Mouse (Mus musculus): Measurements from ENCODE around the gene Haus5.

Haus5 gene

GRCm38 (mm10) chr7:30664529-30665200 lies at the start of gene Haus5:
TSS of gene Haus5 (minus strand) at chr7:30664994.
- DNase-seq = peak; percentile 90 to 93

DNA sequence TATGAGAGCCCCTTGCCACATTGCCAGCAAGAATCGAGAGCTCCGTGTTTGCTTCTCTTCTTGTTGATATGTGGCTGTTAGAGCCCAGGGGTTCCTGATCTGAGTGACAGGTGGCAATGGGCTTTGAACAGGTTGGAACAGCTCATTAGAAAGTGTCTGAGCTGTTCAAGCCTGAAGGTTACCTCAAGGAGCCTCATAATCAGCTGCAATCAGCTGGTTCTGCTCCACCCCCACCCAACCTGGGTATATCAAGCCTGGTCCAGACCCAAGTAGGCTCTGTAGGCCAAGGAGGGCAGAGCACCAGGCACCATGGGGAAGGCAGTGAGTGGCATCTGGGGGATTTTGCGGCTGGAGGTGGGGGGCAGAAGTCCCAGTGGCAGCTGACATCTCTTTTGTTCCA lies 47.1 kb upstream of the Haus5 start, which contains the start of gene Atp4a:
Atp4a (plus strand) TSS at position 268 of the 400 bp plus-strand sequence.
- DNase-seq = no peak

- DNase-seq = no peak
Observed at GRCm38 (mm10) chr7:30707441-30707840, 42.6 kb upstream of the Haus5 start.

DNA sequence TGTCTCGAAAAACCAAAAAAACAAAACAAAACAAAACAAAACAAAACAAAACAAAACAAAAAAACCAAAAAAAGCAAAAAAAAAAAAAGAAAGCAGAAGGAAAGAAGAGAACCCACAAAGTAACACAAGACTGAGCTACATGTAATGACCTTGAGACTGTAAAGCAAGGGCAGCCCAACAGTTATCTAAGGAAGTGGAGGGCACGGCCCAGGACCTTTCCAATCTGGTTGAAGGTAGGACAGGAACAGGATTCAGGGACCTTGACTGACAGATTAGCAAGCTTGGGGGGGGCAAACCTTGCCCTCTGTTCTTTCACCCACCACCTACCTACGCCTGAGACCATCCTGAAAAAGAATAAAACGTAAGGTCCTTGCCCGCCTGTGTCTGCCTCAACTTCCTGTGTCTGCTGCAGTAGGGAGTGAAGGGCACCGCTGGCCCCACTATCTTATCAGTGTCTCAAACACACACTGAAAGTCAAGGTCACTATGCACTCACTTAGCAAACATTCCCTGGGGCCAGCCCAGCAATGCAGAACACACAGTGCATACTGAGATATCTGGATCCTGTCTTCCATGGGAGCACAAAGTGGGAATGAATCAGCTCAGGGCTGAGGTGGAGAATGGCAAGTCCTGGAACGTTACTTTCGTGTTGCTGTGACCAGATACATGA lies 41.6 kb upstream of the Haus5 start:
- no peak for DNase-seq

DNA sequence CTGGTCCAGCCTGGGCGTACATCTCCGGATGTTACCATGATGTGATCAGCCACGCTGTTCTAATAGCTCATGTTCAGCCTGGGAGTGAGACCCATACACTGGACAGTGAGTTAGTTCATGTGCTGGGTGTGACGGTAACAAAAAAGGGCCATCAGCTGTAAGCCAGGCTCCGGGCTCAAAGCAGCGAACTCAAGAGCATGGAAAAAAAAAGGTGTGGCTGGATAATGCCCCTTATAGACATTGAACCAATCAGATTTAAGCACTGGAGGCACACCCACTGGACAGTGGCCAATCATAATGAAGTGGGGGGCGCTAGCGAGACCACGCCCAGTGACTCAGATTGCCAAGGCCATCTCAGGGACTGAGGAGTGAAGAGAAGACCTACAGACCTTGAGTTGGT lies 33.8 kb upstream of the Haus5 start, which contains the start of gene 2200002J24Rik:
2200002J24Rik (plus strand) TSS at position 338 of the 400 bp plus-strand sequence.
- peak; percentile 34 to 39 for DNase-seq

DNA sequence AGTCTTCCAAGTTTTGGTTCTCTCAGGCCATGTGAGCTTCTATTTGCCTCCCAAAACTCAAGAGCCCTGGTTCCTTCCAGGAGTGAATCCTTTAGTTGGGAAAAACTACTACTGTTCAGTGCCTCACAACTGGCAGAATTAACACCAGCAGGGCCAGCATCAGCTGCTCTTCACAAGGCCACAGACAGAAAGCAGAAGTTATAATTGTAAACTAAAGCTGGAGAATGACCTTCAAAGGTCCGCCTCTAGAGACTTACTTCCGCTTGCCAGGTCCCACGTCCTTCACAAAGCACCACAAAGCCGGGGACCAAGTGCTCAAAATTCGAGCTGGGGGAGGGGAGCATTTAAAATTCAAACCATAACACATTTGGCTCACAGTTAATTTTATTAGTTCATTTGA lies 33.3 kb upstream of the Haus5 start:
- no peak for DNase-seq

DNA sequence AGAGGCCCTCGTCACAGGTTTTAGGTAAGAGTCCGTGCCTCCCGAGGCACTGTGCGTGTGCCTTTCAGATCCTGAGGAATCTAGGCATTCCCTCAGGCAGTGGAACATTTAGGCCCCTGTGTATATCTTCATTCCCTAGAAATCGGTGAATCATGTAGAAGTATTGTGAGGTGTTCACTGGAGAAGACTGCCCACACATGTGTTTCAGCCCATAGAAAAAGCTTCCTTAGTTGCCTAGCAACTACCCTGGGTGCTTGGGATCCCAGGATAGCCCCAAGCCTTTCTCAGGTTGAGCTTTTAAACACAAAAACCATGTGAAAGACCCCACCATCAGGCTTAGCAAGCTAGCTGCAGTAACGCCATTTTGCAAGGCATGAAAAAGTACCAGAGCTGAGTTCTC lies 23.5 kb upstream of the Haus5 start:
- DNase-seq = no peak

DNA sequence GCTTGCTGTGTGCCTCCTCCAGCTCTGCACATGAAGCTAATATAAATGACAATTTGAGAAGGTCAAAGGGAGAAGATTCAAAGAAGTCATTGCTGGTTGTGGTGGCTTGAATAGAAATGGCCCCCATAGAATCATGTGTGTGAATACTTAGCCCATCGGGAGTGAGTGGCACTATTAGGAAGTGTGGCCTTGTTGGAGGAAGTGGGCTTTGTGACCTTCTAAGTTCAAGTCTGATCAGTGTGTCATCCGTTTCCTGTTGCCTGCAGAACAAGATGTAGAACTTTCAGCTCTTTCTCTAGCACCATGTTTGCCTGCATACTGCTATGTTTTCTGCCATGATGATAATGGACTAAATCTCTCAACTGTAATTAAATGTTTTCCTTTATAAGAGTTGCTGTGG lies 18.6 kb upstream of the Haus5 start:
- no peak for DNase-seq

- DNase-seq = no peak
Observed at GRCm38 (mm10) chr7:30681897-30682296, 17.1 kb upstream of the Haus5 start.

DNA sequence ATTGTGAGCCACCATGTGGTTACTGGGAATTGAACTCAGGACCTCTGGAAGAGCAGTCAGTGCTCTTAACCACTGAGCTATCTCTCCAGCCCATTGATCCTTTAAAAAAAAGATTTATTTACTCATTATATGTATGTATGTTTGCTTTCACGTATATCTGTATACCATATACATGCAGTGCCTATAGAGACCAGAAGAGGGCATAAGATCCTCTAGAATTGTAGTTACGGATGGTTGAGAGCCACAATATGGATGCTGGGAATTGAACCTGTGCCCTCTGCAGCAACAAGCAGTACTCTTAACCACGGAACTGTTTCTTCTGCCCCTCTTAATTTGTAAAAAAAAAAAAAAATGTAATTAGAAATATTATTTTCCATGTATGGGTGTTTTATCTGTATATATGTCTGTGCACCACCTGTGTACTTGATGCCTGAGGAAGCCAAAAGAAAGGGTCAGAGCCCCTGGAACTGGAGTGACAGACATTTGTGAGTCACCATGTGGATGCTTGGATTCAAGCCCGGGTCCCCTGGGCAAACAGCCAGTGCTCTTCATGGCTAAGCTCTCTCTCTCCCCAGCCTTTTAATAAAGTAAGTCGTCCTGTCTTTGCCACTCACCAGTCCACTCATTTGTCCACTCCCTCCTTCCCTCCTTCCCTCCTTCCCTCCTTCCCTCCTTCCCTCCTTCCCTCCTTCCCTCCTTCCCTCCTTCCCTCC lies 13.6 kb upstream of the Haus5 start:
- peak in 1 of 2 experiments; percentile 42 for DNase-seq

DNA sequence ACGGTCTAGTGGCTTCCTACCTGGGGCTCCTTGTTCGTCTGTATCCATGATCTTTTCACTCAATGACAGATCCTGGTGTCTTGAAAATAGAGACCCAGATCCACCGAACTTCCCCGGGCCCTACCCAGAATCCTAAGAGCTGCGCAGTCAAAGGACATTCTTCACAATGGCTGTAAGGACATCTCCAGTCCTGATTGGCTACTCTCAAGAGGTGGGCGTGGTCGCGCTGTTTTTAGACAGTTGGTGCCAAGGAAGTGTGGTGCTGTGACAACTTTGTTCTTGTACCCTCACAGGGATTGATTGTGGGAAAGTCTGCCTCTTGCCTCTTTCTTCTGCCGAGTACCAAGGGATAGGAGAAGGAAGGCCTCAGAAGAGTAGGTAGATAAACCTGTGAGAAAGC lies 6.7 kb upstream of the Haus5 start, which contains the start of gene Pmis2:
Pmis2 (minus strand) TSS at position 126 of the 400 bp plus-strand sequence.
- no peak for DNase-seq

DNA sequence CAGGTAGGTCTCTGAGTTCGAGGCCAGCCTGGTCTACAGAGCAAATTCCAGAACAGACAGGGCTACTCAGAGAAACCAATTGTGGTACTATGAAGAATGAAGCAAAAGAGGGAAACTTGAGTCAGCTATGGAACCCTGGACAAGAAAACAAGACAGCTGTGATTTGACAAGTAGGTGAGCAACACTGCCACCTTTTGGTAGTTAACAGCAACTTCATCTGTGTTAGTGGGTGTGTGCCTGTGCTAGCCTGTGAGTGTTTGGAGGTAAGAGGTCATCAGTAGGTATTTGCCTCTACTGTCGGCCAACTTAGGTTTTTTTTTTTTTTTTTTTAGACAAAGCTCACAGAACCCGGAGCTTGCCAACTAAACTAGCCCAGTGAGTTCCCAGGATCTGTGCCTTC lies 4.4 kb upstream of the Haus5 start:
- DNase-seq = no peak

- no peak for DNase-seq
Observed at GRCm38 (mm10) chr7:30665321-30665720, 527 bp upstream of the Haus5 start.

DNA sequence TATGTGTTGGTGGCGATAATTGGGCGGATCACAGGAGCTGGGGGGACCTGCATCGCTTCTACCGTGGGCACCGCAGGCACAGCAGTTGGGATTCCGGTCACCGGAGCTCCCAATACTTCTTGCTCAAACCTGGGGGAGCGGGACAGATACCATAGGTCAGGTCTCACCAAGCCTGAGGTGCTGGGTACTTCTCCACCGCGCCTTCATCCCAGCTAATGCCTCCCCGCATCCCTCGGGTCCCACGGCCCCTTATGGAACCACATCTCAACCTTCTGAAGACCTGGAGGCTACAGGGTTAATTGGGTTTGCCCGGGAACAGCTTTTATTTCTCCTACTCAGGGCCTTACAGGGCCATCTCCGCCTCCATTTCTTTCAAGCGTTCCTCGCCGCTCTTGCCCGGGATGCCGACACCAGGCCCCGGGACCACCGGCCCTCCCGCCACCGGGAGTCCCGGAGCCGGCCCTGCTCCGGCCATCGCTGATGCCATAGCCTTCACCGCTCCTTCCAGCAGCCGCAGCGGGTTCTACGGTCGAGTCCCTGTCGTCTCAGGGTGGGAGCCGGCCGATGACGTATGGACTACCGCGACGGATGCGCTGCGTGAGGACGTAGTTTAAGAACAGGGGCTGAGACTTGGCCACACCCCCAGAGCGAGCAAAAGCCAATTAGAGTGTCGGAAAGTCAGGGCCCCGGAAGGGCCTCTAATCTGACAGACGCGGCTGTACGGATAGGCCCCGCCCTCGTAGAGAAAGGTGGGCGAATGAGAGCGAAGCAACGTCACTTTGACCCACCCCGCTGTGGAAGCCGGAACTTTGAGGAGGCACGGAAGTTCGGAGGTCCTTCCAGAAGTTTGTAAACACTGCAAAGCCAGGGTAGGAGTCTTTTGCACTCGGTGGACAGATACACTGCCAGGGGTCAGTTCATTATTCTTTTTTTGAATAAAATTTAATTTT lies 14.9 kb downstream of the Haus5 start, which contains the start of gene Rbm42:
Rbm42 (minus strand) TSS at position 727 of the 950 bp plus-strand sequence.
- DNase-seq = peak; percentile 98 to 99

DNA sequence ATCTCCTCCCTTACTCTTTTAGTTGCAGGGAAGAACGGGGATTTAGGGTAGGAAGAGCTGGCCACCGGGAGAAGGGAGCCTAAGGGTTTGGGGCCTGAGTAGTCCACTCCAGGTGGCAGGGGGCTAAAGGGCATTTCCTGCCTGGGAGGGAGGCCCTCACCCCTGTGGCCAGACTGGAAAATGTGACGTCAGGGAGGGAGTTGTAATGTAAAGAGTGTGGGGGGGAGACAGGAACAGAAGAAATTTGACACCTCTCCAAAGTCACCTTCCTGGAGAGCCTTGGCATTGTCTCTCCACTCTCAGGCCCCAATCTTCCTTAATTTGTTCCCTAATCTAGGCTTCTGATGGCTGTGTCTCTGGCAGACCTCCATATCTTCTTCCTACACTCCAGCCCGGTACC lies 25.7 kb downstream of the Haus5 start:
- no peak for DNase-seq

DNA sequence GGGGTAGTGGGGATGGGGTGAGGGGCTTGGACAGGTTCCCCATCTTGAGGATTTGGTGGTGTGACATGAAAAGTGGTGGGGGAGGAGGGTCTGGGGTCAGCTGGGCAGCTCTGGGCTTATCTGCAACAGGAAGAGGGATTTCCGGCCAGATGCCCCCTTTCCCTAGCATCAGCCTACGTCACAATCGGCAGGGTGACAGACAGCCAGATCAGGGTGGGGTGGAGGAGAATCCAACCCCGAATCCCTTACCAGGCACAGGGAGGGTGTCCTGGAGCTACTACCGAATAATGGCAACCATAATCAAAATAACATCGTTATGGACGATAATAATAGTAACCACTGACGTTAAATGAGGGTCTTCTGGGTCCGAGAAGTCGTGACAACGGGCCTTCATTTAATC lies 28.4 kb downstream of the Haus5 start:
- no peak for DNase-seq

DNA sequence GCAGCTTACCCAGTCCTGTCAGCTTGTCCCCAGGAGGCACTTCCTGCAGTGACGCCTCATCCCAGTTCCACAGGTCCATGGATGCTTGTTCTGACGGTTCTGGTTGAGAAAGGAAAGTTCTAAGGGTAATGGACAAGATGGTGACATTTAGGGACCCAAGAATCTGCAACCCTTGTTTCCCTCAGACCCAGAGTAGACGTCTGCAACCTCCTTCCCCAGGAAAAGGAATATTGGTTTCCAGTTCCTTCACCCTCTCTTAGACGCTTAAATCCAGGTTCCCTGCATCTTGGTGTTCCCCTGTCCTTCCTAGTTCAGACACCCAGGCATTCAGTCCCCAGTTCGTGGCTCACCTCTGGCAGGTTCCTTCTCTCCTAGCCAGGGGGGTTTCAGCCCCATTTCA lies 29.0 kb downstream of the Haus5 start, which contains the start of gene Etv2:
Etv2 (minus strand) TSS at position 101 of the 400 bp plus-strand sequence.
- DNase-seq = no peak

DNA sequence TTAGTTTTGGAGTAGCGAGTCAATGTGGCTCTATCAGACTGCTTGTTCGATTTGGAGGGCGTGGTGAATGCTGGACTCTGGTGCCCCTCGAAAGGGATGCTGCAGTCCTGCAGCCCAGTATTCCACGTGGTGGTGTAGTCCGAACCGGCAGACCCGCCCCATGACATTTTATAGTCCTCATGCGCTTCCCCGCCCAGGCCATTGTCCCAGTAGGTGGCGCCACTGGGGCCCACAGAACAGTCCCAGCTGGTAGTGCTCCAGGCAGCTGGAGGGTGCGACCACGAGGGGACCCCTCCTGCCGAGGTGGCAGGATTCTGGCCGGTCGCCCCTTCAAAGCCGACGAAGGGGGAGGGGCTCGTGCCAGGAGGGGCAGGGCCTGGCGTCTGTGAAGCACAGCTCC lies 30.2 kb downstream of the Haus5 start:
- peak; percentile 65 to 69 for DNase-seq

- DNase-seq = no peak
Observed at GRCm38 (mm10) chr7:30633762-30634412, 30.9 kb downstream of the Haus5 start.

- no peak for DNase-seq
Observed at GRCm38 (mm10) chr7:30629013-30629412, 35.8 kb downstream of the Haus5 start.

- DNase-seq = no peak
Observed at GRCm38 (mm10) chr7:30626647-30627046, 38.1 kb downstream of the Haus5 start.

Measured in lung, postnatal 4 days (tissue).